ENCODE assay signal across 8 mouse cellular contexts in genomic region chr6:53068875-53069178, GRCm38 (mm10). TPM values are rescaled to one million over a fixed set of nuclear protein-coding genes. Genes with fewer than 3 reads are reported as not detected.
DNase-seq lines count a peak whose midpoint lies in the region; ATAC-seq lines count a peak whose summit lies in the region.

No protein-coding gene starts in this region.

- peaks cover 51% of the 10 kb centered on the region for H3K27me3 ChIP-seq in kidney, embryonic 15.5 days
- H3K27me3 ChIP-seq in heart, embryonic 16.5 days (ENCODE audit: control insufficient read depth, insufficient read depth, low read length), result no peaks in the 10 kb centered on the region
- H3K27me3 ChIP-seq in midbrain, embryonic 11.5 days (ENCODE audit: control insufficient read depth, insufficient read depth, low read length), result peaks cover 9% of the 10 kb centered on the region; the same call in 1 of the 2 replicates

- H3K27ac ChIP-seq in kidney, embryonic 15.5 days, result no peak overlapping the region
- H3K27ac ChIP-seq in heart, embryonic 16.5 days (ENCODE audit: low read length), result peak overlapping the region; percentile 82
- H3K27ac ChIP-seq in midbrain, embryonic 11.5 days (ENCODE audit: low read depth, low read length), result no peak overlapping the region

- H3K4me1 ChIP-seq in kidney, embryonic 15.5 days, result peaks cover 9% of the 10 kb centered on the region
- peaks cover 19% of the 10 kb centered on the region for H3K4me1 ChIP-seq in heart, embryonic 16.5 days (ENCODE audit: control insufficient read depth, insufficient read depth, low read length)
- H3K4me1 ChIP-seq in midbrain, embryonic 11.5 days (ENCODE audit: control insufficient read depth, insufficient read depth, low read length), result peaks cover 7% of the 10 kb centered on the region; the same call in 1 of the 2 replicates

- ATAC-seq in kidney, embryonic 15.5 days (replicated peaks; ENCODE audit: low FRiP score), result peak; percentile 18; the same call in 1 of the 2 replicates
- no peak for ATAC-seq in heart, embryonic 16.5 days (replicated peaks; ENCODE audit: extremely low read depth, insufficient read depth, low FRiP score)
- no peak; the same call in 1 of the 2 replicates for ATAC-seq in midbrain, embryonic 11.5 days (ENCODE audit: low FRiP score)
- ATAC-seq in megakaryocyte progenitor cell, adult 5-6 weeks (replicated peaks; ENCODE audit: poor library complexity), result no peak

- peak overlapping the region; percentile 78 for H3K4me3 ChIP-seq in kidney, embryonic 15.5 days (replicated peaks)
- peak overlapping the region; percentile 97 for H3K4me3 ChIP-seq in heart, embryonic 16.5 days (ENCODE audit: low read length)
- peak overlapping the region; percentile 86 for H3K4me3 ChIP-seq in midbrain, embryonic 11.5 days (ENCODE audit: low read depth, low read length)

- 7% methylated on average over 6 of the region's 6 CpGs for WGBS in kidney, embryonic 15.5 days
- WGBS in heart, embryonic 16.5 days, result 5% methylated on average over 6 of the region's 6 CpGs
- 3% methylated on average over 6 of the region's 6 CpGs for WGBS in midbrain, embryonic 11.5 days

- H3K9me3 ChIP-seq in kidney, embryonic 15.5 days (replicated peaks), result no peaks in the 10 kb centered on the region
- no peaks in the 10 kb centered on the region for H3K9me3 ChIP-seq in heart, embryonic 16.5 days (replicated peaks; ENCODE audit: control insufficient read depth, low read length)
- H3K9me3 ChIP-seq in midbrain, embryonic 11.5 days (ENCODE audit: control insufficient read depth, low read length), result no peaks in the 10 kb centered on the region

- no peaks in the 10 kb centered on the region for H3K36me3 ChIP-seq in kidney, embryonic 15.5 days
- no peaks in the 10 kb centered on the region for H3K36me3 ChIP-seq in heart, embryonic 16.5 days (ENCODE audit: control insufficient read depth, insufficient read depth)
- no peaks in the 10 kb centered on the region for H3K36me3 ChIP-seq in midbrain, embryonic 11.5 days (ENCODE audit: control insufficient read depth, insufficient read depth, low read length)

- no peak for DNase-seq in kidney, postnatal 14 days
- DNase-seq in brain, embryonic 18.5 days (ENCODE audit: low read depth, low spot score), result peak; percentile 3
- no peak for DNase-seq in midbrain, embryonic 11.5 days (ENCODE audit: low spot score, missing footprints)
- no peak for DNase-seq in ovary, adult 18-20 months (ENCODE audit: low spot score)
- no peak for DNase-seq in ovary, postnatal 14 days (ENCODE audit: low spot score)

- peak overlapping the region; percentile 97 for H3K4me2 ChIP-seq in kidney, embryonic 15.5 days
- H3K4me2 ChIP-seq in heart, embryonic 16.5 days (ENCODE audit: low read depth, low read length), result peak overlapping the region; percentile 82
- peak overlapping the region; percentile 90 for H3K4me2 ChIP-seq in midbrain, embryonic 11.5 days

- peak overlapping the region; percentile 66 for H3K9ac ChIP-seq in kidney, embryonic 15.5 days
- peak overlapping the region; percentile 96 for H3K9ac ChIP-seq in heart, embryonic 16.5 days (ENCODE audit: low read length)
- H3K9ac ChIP-seq in midbrain, embryonic 11.5 days (ENCODE audit: low read length), result peak overlapping the region; percentile 74

RNA-seq across cellular contexts. Expression of gene Jazf1, which starts 0.4 kb away (rescaled TPM):
- 3.3 and 3.9 TPM in 2 replicates for polyA plus RNA-seq in kidney, embryonic 15.5 days (2015; fragmentation: Nextera tagmentation; extraction: Ambion mirVana)
- polyA plus RNA-seq in heart, embryonic 16.5 days (2015; fragmentation: Nextera tagmentation; extraction: Ambion mirVana), result 12.6 and 12.8 TPM in 2 replicates
- polyA plus RNA-seq in midbrain, embryonic 11.5 days (2014; fragmentation: Nextera tagmentation; extraction: Ambion mirVana), result 7.1 and 10.1 TPM in 2 replicates
- 0.73 TPM in 1 of 2 replicates, not detected in the other for total RNA-seq in megakaryocyte progenitor cell, adult 5-6 weeks (2015)
- total RNA-seq in megakaryocyte progenitor cell, adult 5-6 weeks (2017), result 0.33 TPM in 1 of 2 replicates, not detected in the other
